Mouse (Mus musculus) bone marrow, adult 2 months (tissue): ENCODE measurements around the gene Ankrd34a. TPM values are rescaled to one million over a fixed set of nuclear protein-coding genes. Genes with fewer than 3 reads are reported as not detected.

Source experiments
- H3K27ac ChIP-seq: fragments of 200-500 bp; 2 replicates; pipeline ENCODE4 v1.5.1; 2012; ENCODE audit warnings: low read depth, mild to moderate bottlenecking, control low read depth, inconsistent platforms, low read length; ENCODE audit not compliant: control insufficient read depth, poor library complexity, insufficient read depth
- H3K4me1 ChIP-seq: fragments of 200-500 bp; 2 replicates; pipeline ENCODE4 v1.6.1; 2011; ENCODE audit warnings: low read length; ENCODE audit not compliant: control insufficient read depth, insufficient read depth
- H3K4me3 ChIP-seq: fragments of 200-500 bp; replicated peaks from 2 replicates; pipeline ENCODE3; 2011; ENCODE audit warnings: mild to moderate bottlenecking, low read depth, low read length, control low read depth; ENCODE audit not compliant: control insufficient read depth
- CTCF ChIP-seq: fragments of 200-500 bp; IDR thresholded peaks from 2 replicates; pipeline ENCODE4 v1.5.1; 2011; ENCODE audit warnings: low read length, control low read depth; ENCODE audit not compliant: control insufficient read depth, insufficient read depth
- POLR2A ChIP-seq: fragments of 200-500 bp; IDR thresholded peaks from 2 replicates; pipeline ENCODE4 v1.6.1; 2011; ENCODE audit warnings: low read depth, mild to moderate bottlenecking, control low read depth, low read length, borderline replicate concordance; ENCODE audit not compliant: control insufficient read depth
- WGBS: fragments of 180-500 bp; shearing (Covaris S2); methylation state at CpG from one replicate; pipeline ENCODE4 v1.1.7; 2018; 5-methylcytosine and 5-hydroxymethylcytosine counted together
- polyA plus RNA-seq: library from polyadenylated mRNA; stranded (reverse); fragments of >200 nt; gene quantifications from 2 replicates; pipeline ENCODE4 v1.2.4, GENCODE M21; 2011; ENCODE audit warnings: low replicate concordance; ENCODE audit not compliant: missing spikeins, insufficient read depth, insufficient read length

The Ankrd34a gene
- polyA plus RNA-seq, 1 experiment, result not detected

DNA sequence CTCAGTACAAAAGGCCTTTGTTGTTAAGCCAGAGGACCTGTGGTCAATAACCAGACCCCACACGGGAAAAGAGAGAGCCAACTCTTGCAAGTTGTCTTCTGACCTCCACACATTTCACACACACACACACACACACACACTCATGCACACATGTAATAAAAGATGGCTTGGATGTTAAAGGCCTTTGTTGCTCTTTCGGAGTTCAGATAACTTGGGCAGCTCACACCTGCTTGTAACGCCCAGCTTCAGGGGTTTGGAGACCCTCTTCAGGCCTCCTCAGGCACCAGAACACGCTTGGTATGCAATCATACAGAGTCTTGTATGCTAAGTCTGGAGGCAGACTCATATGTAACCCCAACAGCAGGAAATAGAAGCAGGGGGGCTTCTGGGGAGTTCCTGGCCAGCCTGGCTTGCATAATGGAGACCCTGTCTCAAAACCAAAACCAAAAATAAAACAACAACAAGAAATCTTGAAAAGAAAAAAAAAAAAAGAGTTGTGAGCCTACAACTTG is 17.1 kb upstream of the Ankrd34a start:
- Histone ChIP-seq H3K27ac (peak overlapping the region; percentile 22; the same call in 1 of the 2 replicates), H3K4me1 (no peaks in the 10 kb centered on the region; the same call in 1 of the 2 replicates), H3K4me3 (peak overlapping the region; percentile 17)
- TF ChIP-seq CTCF (no peak), POLR2A (no peak)
- 57% methylated on average over 4 of the region's 4 CpGs for WGBS

DNA sequence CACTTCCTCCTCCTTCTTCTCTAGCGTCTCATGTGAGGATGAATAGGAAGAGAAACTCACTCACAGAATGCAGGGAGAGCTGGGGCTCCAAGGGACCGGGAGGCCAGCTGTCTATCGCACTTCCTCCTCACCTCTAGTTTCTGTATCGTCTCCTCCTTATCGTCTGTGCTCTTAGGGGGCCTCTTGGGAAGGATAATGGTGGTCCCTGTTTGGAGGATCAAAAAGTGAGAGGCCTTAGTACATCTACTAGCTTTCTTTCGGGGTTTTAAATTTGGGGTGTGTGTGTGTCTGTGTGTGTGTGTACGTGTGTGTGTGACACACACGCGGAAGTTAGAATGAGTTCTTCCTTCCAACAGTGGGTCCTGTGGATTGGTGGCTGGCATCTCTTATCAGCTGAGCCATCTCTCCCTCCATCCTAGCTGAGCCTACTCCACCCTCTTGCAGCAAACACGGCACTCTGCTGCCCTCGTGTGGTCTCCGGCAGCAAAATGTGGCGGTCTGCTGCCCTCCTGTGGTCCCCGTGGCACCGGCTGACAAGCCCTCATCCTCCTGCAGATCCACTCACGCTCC is 16.5 kb upstream of the Ankrd34a start:
- TF ChIP-seq POLR2A (peak; percentile 49; the same call in 1 of the 2 replicates), CTCF (peak; percentile 100)
- H3K27ac ChIP-seq, result no peak overlapping the region
- peak overlapping the region; percentile 33 for H3K4me3 ChIP-seq
- H3K4me1 ChIP-seq, result no peaks in the 10 kb centered on the region; the same call in 1 of the 2 replicates
- under 1% methylated on average over 16 of the region's 16 CpGs for WGBS

DNA sequence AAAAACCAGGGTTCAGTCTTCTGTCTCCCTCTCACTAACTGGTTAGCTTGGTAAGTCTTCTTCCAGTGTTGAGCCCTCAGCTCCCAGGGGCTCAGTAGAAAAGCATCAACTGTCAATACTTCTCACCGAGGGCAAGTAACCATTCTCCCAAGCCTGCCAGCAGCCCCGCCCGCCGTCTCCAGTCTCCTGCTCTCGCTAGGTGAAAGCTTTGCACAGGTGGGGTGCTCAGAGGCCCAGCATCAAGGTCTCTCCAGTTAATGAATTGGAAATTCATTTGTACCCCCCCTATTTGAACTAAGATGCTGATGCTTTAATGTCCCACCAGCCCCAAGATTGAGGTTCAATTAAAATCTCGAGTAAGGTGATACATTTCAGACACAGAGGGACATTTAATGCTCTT is 15.3 kb upstream of the Ankrd34a start:
- WGBS, result 79% methylated on average over 6 of the region's 6 CpGs
- no peak for TF ChIP-seq CTCF
- TF ChIP-seq POLR2A, result no peak

DNA sequence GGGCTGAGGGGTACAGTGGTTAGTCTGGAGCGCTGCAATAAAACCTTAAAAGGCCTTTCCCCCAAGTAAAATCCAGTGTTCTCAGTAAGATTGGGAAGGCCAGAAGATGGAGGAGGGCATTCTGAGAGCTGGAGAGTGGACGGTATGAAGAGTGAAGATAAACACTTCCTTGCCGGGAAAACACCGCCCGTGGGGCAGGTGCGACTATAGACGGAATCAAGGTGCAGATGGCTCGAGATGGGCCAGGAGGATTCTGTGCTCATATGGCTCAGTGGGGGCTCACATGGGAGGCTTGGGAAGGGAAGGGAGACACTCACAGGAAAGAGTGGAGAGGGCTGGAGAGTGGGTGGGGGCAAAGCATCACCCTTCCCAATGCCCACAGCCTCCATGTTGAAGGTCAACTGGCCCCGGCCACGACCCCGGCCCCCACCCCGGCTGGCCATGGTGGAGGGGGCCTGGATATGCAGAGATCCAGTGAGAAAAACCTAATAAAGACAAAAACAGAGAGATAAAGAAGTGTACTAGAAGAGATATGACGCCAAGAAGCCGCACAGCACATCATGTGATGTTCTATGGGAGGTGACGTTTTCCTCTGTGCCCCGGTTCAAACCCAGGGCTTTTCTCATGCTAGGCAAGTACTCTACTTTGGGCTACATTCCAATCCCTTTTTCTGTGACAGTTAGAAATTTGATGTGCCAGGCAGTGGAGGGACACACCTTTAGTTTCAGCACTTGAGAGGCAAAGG is 14.5 kb upstream of the Ankrd34a start:
- no peak overlapping the region for H3K27ac ChIP-seq
- 85% methylated on average over 16 of the region's 16 CpGs for WGBS
- no peak overlapping the region for H3K4me3 ChIP-seq
- TF ChIP-seq POLR2A (no peak), CTCF (no peak)
- no peaks in the 10 kb centered on the region; the same call in 1 of the 2 replicates for H3K4me1 ChIP-seq

More for the DNA sequence above, 15.3 kb upstream of the Ankrd34a start:
- Histone ChIP-seq H3K4me3 (no peak overlapping the region), H3K27ac (no peak overlapping the region), H3K4me1 (no peaks in the 10 kb centered on the region; the same call in 1 of the 2 replicates)

DNA sequence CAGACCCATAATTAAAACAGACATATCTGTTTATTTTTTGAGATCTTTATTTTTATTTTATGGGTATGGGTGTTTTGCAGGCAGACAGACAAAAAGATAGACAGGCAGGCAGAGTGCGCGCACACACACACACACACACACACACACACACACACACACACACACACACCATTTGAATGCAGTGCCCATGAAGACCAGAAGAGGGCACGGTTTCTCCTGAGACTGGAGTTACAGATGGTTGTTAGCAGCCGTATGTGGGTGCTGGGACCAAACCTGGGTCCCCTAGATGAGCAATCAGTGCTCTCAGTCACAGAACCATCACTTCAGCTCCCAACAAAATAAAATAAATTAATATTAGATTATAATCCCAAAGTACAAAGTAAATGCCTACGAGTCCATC is 13.1 kb upstream of the Ankrd34a start:
- TF ChIP-seq POLR2A, result no peak
- H3K4me1 ChIP-seq, result no peaks in the 10 kb centered on the region
- no peak overlapping the region for H3K27ac ChIP-seq
- 84% methylated on average over 5 of the region's 5 CpGs for WGBS
- no peak overlapping the region for H3K4me3 ChIP-seq

DNA sequence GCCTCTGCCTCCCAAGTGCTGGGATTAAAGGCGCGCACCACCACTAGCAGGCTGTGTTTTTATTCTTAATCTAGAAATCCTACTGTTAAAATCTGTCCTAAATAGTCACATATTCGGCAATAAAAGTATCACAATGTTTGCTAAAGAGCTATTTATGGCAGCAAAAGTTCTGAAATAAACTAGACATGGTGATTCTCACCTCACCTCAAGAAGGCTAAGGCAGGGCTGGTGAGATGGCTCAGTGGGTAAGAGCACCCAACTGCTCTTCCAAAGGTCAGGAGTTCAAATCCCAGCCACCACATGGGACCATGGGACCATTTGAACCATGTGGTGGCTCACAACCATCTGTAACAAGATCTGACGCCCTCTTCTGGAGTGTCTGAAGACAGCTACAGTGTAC is 5.8 kb upstream of the Ankrd34a start:
- Histone ChIP-seq H3K4me3 (no peak overlapping the region), H3K27ac (no peak overlapping the region), H3K4me1 (no peaks in the 10 kb centered on the region)
- TF ChIP-seq POLR2A (no peak), CTCF (no peak)
- WGBS, result 82% methylated on average over 4 of the region's 4 CpGs

DNA sequence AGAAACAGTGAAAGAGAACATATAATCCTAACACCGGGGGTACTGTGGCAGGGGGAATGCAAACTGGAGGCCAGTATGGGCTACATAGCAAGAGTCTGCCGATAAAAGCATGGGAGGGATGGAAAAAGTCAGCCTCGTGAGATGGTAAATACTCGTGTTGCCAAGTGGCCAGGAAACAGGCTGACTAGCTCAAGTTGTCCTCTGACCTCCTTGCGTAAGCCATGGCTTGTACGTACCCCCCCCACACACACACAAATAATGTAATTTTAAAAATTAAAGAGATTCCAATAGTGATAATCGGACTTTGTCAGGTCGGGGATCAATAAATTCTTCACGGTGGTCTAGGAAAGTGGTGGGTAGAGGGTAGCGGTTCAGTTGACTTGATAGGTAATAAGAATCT is 3.1 kb upstream of the Ankrd34a start:
- no peak overlapping the region; the same call in 1 of the 2 replicates for H3K27ac ChIP-seq
- H3K4me1 ChIP-seq, result no peaks in the 10 kb centered on the region; the same call in 1 of the 2 replicates
- H3K4me3 ChIP-seq, result peak overlapping the region; percentile 83
- WGBS, result 2% methylated on average over 10 of the region's 10 CpGs
- TF ChIP-seq CTCF (no peak), POLR2A (no peak)

DNA sequence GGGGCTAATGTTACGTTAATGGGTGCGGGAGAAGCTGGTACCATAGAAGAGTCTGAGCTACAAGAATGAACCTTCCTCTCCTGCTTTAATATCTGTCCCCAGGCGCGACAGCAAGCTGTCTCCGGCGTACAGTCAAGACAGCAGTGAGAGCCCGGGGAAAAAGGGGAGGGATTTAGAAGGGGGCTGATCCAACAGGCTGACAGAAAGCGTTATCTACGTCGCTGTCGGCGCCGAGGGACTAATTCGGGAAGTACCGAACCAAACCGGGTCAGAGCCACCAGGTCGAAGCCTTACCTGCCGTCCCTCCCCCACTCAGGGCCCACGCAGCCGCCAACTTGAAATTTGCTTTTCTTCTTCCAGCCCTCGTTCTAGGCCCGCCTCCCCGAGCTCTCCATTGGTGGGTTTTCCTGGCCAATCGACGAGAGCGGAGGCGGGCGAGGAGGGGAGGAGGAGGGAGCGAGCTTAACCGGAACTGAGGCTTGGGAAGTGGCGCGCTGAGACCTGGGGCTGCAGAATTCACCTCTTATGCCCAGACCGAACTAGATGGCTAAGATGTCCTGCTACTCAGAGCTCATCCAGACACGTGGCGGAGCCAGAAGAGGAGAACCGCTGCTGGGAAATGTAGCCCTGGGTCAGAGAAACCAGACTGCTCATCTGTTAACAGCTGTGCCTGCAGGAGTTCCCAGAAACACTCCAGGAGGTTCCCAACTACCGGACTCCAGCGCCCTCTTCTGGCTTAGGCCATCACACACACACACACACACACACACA is 2.5 kb upstream of the Ankrd34a start, which contains the start of gene Polr3gl:
Gene Polr3gl (minus strand): TSS at position 392 of the 771 bp plus-strand sequence.
- WGBS, result under 1% methylated on average over 38 of the region's 38 CpGs
- no peaks in the 10 kb centered on the region; the same call in 1 of the 2 replicates for H3K4me1 ChIP-seq
- peak within 1 kb of the TSS; percentile 67 for H3K27ac ChIP-seq

More for the DNA sequence above, 2.5 kb upstream of the Ankrd34a start, which contains the start of gene Polr3gl:
- peak within 1 kb of the TSS; percentile 83 for H3K4me3 ChIP-seq
- TF ChIP-seq POLR2A, result peak; percentile 65; the same call in 1 of the 2 replicates
- peak; percentile 9; the same call in 1 of the 2 replicates for TF ChIP-seq CTCF
